Mouse (Mus musculus) fat pad, adult 2 months (tissue): ENCODE measurements around the gene Tead3.
"Not testable (repeated sequence)": the region's sequence is repeated elsewhere in the genome, so short reads cannot be mapped to it uniquely, and the experiment has no call there.

ENCODE experiments used
- DNase-seq: peaks from one replicate; pipeline ENCODE4 v3.0.0-alpha.2; 2011; ENCODE audit warnings: low read depth, low spot score; ENCODE audit errors: extremely low read depth

Tead3 gene

DNA sequence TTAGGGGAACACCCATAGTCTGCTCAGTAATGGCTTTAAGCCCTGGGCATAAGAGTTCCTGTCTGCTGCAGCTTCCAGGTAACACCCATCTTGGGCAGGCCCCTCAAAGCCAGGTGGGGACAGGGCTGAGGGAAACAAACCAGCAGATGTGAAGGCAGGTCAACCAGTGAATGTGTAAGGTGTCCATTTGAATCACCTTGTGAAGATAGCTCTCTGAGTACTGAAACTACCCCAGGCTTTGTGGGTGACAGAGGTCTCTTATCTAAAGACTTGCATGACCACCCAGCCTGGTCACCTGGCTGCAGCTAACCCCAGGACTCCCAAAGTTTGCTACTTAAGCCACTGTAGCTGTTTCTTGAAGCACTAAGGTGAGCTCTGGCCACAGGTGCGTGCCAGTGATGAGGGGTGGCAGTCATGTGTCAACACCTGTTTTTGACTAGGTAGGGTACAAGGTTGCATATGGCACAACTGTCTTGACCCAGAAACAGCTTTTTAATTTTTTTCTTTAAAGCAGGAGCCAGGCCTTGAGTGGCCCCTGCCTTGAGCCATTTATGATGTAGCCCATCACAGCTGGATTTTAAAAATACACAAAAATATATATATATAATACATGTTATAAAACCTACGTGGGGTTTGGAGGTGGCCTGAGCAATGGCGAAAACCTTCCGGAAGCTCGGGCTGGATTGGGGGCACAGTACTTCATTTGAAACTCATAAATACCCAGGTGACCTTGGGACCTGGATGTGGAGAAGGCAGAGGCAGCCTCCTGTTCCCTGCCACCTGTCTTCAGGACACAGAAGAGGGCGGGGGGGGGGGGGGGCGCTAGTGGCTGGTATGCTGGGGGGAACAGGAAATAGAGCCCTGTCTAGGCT is 19.1 kb downstream of the Tead3 start:
- no peak for DNase-seq

DNA sequence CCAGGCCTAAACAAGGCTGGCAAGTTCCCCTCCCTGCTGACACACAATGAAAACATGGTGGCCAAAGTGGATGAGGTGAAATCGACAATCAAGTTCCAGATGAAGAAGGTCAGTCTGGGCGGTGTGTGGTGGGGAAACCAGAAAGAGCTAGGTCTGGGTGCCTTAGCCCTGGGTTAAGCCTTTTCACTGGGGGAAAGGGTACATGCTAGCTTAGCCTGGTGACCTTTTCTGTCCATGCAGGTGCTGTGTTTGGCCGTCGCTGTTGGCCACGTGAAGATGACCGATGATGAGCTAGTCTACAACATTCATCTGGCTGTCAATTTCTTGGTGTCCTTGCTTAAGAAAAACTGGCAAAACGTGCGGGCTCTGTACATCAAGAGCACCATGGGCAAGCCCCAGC is 20.0 kb downstream of the Tead3 start:
- DNase-seq = not testable (repeated sequence)

DNA sequence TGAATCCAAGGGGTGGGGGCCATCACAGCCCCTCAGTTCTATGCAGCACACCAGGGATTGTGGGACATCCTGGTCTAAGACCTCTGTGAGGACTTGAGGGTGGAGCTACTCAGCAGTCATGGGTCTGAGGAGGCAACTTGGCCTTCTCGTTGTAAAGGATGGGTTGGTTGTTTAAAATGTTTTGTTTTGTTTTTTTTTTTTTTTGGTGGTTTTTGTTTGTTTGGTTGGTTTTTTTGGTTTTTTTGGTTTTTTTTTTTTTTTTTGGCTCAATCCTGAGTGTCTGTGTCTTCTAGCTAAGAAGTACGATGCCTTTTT is 20.4 kb downstream of the Tead3 start:
- DNase-seq = no peak

DNA sequence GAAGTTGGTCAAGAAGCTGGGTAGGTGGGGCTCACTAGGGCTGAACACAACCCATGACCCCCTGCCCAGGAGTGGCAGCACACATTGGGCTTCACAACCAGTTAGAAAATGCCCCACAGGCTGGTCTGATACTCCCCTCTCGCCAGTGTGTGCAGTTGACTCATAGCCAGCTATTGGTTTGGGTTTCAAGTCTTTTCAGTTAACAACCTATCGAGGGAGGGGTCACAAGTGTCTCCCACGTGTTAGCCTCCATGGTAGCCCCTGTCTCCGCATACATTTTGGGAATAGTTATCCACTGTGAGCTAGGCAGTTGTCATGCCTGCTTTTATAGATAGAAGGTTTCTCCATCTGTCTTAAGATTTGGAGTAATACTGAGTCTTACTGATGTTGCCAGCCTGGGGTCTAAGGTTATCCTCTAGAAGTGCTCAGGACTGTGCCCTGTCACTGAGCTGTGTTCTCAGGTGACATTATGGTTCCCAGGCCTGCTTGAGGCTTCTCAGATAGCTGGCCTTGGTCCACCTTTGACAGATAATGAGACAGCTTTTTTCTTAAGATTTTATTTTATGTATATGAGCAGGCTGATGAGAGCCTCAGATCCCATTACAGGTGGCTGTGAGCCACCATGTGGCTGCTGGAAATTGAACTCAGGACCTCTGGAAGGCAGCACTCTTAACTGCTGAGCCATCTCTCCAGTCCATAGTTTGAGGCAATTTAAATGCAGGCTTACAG is 20.9 kb downstream of the Tead3 start:
- no peak for DNase-seq

DNA sequence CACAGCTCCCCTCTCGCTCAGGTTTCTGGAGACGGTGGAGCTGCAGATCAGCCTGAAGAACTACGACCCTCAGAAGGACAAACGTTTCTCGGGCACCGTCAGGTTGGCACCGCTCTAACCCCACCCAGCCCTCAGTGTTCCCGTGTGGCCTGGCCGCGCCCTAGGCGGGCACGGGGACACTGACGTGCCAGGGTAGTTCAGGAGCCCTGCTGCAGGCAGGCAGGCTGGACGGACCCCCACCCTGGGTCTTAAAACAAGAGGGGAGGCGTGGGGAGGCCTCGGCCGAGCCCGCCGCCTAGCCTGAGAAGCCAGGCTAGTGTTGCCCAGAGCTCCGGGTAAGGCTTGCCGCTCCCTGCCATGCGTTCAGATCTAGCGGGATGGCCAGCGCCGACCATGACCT is 21.7 kb downstream of the Tead3 start:
- no peak for DNase-seq

DNA sequence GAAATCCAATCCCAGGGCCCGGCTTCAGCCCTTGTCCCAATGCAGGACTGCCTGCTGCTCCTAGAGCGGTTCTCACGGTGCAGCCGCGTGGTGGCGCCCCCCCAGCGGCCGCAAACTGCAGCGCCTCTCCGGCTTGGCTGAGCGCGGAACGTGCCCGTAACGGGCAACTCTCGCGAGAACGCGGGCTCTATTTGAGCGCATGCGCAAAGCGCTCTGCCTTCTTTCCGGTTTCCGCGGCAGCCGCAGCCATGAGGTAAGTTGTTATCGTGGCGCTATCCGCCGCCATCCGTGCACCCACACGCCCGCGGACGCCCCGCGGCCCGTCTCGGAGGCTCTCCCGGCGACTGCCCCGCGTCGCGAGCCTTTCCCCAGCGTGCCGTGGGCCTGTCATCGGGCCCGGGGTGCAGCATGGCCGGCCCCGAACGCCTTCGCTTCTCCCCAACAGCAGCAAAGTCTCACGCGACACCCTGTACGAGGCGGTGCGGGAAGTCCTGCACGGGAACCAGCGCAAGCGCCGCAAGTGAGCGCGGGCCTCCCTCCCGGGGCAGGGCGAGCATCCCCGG is 22.2 kb downstream of the Tead3 start, which contains the start of gene Rpl10a:
Rpl10a (plus strand) TSS at position 106 of the 563 bp plus-strand sequence.
- no peak for DNase-seq

DNA sequence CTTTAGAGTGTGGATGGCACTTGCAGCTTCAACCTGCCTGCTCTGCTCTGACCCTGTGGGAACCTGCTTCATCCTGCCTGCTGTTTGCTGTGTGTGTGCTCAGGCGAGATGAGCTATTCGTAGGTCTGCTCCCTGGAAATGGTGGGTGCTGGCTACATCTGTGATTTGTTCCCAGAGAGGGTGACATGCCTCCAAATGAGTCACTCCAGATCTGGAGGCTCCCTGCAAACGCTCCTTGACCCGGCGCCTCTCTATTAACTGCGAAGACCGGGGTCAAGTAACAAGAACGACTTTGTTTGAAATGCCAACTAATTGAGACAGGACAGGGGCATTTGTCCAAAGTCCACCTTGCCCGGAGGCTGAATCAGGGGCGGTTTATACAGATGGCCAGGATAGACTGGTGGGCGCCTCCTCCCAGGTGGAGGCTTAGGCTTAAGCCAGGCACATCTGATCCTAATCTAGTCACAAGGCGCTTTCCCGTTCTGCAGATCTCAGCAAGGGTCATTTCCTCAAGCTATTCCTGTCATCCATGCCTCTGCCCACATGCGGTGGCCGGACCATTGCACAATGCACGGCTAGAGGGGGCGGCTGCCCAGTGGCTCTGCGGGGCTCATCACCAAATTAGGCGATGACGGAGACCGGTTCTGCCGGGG is 22.8 kb downstream of the Tead3 start:
- DNase-seq = no peak

DNA sequence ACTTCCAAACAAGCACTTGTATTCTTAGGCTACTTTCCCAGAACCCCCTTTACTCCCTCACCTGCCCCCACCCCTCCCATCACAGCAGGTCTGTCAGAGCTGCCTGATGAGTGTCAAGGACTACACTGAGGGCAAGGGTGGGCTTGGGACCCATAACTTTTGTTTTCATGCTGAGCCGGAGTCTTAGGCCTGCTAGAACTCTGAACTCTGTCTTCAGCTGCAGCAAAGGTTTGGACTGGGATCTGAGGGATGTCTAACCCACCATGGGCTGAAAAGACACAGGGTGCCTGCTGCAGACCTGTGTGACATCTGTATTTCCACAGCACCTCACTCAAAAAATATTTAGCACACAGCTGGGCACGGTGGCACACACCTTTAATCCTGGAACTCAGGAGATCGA is 23.7 kb downstream of the Tead3 start:
- DNase-seq = no peak

DNA sequence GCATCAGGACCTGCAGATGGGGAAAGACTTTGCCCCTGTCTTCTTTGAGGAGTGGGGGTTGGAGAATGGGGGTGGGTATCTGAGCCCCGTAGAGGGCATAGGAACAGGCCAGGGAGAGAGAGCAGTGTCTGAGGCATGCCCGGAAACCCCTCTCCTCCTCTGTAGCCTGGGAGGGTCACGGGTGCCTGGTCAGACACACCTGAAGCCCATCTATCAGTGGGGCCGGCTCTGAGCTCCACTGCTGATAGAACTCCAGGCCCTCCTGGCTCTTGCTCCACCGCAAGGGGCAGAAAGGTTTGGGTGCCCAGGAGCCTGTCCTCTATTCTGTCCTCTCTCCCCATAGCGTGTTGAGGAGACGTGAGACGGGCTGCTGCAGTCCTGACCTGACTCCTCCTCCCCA is 24.9 kb downstream of the Tead3 start:
- DNase-seq = no peak

DNA sequence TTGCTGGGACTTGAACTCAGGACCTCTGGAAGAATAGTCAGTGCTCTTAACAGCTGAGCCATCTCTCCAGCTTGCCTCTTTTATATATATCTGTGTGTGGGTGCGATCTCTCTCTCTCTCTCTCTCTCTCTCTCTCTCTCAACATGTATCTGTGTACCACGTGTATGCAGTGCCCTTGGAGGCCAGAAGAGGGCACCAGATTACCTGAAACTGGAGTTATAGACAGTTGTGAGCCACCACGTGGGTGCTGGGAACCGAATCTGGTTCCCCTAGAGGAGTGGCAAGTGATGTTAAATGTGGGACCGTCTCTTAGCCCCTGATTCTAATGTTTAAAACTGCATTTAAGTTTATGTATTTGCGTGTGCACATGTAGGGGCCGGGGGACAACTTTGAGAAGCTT is 26.2 kb downstream of the Tead3 start:
- DNase-seq = not testable (repeated sequence)

DNA sequence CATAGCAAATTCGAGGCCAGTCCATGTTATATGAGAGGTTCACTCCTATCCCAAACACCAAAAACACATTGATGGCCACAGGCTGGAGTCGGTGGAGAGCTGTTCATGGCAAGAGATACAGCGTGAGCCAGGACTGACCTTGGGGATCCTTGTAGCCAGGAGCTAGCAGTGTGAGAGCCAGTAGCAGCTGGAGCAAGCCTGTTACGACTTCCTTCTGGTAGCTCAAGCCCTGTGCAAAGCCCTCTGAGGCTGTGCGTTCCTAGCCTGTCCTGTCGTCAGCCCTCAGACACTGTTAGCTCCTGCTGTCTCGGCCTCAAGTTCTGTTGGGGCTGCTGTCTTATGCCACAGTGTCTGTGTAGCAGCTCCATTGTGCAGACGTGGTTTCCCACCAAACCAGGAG is 26.8 kb downstream of the Tead3 start:
- no peak for DNase-seq

DNA sequence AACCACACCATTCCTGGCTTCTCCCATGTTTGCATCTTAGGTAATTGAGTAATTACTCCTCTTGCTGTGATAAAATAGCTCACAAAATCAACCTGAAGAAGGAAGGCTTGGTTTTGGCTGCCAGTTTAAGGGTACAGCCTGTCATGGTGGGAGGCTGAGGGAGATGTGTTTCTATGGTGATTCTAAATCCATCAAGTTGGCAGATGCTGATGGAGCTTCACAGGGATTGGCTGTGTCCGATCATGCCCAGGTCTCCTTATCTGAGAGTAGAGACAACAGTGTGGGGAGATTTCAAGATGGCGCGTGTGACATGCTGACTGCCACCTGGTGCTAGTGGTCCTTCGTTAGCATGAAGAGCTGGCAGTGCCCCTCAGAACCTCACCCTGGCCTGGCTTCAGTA is 28.9 kb downstream of the Tead3 start:
- DNase-seq = no peak

DNA sequence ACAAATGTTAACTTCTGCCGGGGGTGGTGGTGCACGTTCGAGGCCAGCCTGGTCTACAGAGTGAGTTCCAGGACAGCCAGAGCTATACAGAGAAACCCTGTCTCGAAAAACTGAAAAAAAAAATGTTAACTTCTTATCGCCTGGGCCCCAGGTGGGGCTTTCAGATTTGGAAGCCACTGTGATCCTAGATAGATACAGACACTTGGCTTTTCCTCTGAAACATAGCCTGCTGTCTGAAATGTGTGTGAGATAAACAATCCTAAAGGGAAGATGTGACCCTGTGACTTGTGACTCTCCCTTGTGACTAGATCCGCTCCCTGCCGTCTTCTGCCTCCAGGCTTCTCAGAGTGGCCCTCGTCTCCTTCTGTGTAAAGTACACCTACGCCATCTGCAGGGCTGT is 32.9 kb downstream of the Tead3 start:
- DNase-seq = no peak

DNA sequence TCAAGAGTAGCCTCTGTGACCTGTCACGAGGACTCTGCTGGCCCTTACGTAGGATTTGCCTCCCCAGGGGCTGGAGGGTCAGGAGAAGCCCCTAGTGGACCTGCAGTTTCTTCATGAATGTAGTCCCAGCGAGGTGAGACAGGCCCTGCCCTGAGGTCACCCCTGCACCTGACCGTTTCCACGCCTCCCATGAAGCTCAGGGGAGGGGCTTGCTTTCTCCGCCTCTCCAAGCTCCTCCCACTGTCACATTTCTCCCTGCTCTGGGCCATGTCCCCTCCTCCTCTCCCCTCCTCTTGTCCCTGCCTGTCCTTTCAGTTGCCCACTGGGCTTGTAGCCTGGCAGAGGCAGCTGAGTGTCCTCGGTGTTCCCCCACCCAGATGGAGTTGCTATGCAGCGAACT is 33.5 kb downstream of the Tead3 start:
- DNase-seq = no peak

DNA sequence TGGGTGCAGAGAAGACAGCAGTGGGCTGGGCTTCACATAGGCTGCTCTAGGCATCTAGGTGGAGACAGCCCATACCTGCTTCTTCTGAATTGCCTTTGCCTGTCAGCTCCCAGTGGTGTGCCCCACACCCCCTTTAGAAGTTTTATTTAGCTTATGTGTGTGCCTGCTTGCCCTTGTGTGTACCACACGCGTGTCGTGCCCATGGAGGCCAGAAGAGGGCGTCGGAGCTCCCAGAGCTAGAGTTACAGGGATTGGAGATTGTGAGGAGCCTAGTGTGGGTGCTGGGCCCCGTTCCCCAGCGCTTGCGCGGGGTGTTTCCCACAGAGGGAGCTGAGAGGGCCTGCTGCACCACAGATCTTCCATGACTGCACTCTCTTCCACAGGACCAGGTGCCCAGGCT is 34.1 kb downstream of the Tead3 start:
- no peak for DNase-seq

DNA sequence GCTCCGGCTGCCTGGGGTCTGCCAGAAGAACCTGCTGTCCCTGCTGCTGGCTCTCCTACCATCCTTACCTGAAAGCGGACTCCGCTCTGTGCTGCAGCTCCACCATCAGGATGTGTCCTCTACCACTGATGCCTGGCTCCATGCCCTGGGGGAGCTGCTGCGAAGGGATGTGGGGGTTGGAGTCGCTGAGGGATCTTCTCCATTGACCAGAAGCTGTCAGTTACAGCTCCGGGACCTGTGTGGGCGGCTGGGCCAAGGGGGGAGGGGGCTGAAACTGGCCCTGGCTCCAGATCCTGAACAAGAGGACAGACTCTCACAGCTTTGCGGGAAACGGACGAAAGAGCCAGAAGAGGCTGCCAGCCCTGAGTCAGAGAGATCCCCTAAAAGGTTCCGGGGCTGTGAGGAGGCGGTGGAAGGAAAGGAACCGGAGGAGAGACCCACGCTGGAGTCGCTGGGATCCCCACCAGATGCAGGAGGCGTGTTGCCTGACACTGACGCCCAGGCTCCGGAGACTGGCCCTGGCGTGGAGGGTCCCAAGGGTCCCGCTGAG is 34.9 kb downstream of the Tead3 start:
- no peak for DNase-seq

DNA sequence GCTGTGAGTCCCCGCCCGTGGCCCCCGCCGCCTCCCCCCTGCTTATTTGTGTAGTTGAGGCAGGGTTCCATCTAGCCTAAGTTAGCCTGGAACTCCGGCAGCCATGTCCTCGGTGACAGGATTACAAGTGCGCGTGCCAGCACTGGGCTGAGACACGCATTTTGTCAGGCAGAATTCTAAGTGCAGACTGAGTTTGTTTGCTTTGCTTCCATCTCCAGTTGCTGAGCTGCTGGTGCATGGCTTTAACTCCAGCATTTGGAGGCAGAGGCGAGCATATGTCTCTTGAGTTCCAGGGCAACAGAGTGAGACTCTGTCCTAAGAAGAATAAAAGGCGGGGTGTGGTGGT is 36.8 kb downstream of the Tead3 start:
- DNase-seq = no peak

DNA sequence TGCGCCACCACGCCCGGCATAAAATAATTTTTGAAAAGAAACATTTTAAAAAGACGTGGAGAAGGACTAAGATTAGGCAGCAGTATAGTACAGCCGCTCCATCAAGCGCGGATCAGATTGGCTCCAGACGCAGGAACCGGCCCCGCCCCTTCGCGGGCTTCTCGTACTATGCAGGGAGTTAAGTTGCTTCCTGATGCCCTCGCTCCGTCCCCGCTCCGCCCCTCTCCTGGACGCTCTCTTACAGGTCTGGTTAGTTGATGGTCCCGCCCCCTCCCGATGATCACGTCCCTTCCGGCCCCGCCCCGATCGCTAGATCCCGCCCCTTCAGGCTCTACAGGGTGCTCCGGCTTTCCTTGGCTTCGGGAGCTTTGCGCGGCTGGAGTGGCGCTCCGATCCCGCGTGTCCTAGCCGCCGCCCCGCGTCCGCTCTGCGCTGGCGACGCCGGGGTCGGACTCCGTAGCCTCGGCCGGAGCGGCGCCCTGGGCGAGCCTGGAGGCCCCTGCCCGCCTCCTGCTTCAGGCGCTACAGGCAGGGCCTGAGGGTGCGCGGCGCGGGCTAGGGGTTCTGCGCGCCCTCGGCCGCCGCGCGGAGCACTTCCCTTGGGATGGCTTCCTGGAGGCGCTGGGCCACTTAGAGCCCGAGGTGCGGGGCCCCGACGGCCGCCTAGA is 37.3 kb downstream of the Tead3 start, which contains the start of gene Fance:
Fance (plus strand) TSS at position 308 of the 668 bp plus-strand sequence.
- DNase-seq = peak; percentile 89

DNA sequence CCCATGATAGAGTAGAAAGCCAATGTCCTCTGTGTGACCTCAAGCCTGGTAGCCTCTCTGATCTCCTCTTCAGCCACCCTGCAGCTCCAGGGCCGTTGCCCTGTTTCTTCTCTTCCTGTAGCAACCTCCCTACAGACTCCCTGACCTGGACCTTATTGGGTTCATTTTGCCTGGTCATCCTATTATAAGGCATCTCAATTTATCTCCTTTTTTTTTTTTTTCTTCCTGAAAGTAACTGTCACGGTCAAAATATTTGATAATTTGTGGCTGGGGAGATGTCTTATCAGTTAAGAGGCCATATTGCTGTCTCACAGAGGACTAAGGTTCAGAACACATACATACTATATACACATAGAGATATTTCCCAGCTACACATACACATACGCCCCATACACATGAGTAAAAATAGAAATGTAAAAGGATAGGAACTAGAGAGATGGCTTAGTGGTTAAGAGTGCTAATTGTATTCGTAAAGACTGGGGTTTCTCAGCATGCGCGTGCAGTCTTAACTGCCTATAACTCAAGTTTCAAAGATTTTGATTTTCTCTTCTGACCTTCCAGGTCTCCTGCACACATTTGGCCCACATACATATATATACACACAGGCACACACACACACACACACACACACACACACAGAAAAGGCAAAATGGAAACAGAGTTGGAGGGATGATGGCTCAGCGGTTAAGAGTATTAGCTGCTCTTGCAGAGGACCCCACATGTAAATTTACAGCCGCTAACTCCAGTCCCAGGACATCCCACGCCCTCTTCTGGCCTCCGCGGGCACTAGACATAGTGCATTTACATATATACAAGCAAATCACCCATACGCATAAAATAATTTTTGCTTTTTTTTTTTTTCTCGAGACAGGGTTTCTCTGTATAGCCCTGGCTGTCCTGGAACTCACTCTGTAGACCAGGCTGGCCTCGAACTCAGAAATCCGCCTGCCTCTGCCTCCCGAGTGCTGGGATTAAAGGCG is 38.1 kb downstream of the Tead3 start:
- DNase-seq = no peak
